Mouse (Mus musculus) ovary, adult 10 weeks (tissue): Measurements from ENCODE around the gene Dlk2. TPM values are rescaled to one million over a fixed set of nuclear protein-coding genes. Genes with fewer than 3 reads are reported as not detected.

ENCODE experiments used
- polyA plus RNA-seq: library from polyadenylated mRNA; stranded (reverse); fragments of 350-450 nt; fragmentation: Illumina TruSeq; extraction: RNeasy Lipid Tissue Mini Kit (QIAGEN cat#74804); gene quantifications from one replicate; pipeline ENCODE4 v1.2.3, GENCODE M21; 2014

Dlk2 gene
- polyA plus RNA-seq: not detected

GRCm38 (mm10) chr17:46297364-46298219 is at the start of gene Dlk2:
Gene Dlk2 (plus strand): TSS chr17:46297421.

GRCm38 (mm10) chr17:46247512-46248188 is 49.6 kb upstream of the Dlk2 start, which contains the start of the genes Polr1c and Yipf3:
Gene Polr1c (minus strand): TSS chr17:46248054.
Gene Yipf3 (plus strand): TSS chr17:46248080.

GRCm38 (mm10) chr17:46253452-46254084 is 43.7 kb upstream of the Dlk2 start, which contains the start of gene Lrrc73:
Gene Lrrc73 (plus strand): TSS chr17:46253531.

GRCm38 (mm10) chr17:46282483-46283123 is 14.6 kb upstream of the Dlk2 start, which contains the start of gene Tjap1:
Gene Tjap1 (minus strand): TSS chr17:46283026.

GRCm38 (mm10) chr17:46327906-46328534 is 30.8 kb downstream of the Dlk2 start, which contains the start of gene Abcc10:
Gene Abcc10 (minus strand): TSS chr17:46328352.

Other genes starting within 250 kb of the Dlk2 start
- gene Mrps18a, start 186.4 kb upstream of the Dlk2 start, polyA plus RNA-seq: 15.5 TPM
- 1.3 TPM for gene Rsph9, start 153.2 kb upstream of the Dlk2 start, polyA plus RNA-seq
- gene Mad2l1bp, start 143.9 kb upstream of the Dlk2 start, polyA plus RNA-seq: 0.74 TPM
- gene Gtpbp2, start 136.4 kb upstream of the Dlk2 start, polyA plus RNA-seq: 2.4 TPM
- 16.1 TPM for gene Polh, start 94.8 kb upstream of the Dlk2 start, polyA plus RNA-seq
- gene Xpo5, start 94.6 kb upstream of the Dlk2 start, polyA plus RNA-seq: 26.9 TPM
- gene Polr1c, start 49.4 kb upstream of the Dlk2 start, polyA plus RNA-seq: 6.1 TPM
- 1.3 TPM for gene Yipf3, start 49.3 kb upstream of the Dlk2 start, polyA plus RNA-seq
- gene Lrrc73, start 43.9 kb upstream of the Dlk2 start, polyA plus RNA-seq: not detected
- gene Tjap1, start 14.4 kb upstream of the Dlk2 start, polyA plus RNA-seq: 0.40 TPM
- not detected for gene Abcc10, start 30.9 kb downstream of the Dlk2 start, polyA plus RNA-seq
- 69.4 TPM for gene Zfp318, start 86.3 kb downstream of the Dlk2 start, polyA plus RNA-seq
- gene Crip3, start 131.5 kb downstream of the Dlk2 start, polyA plus RNA-seq: not detected
- not detected for gene Slc22a7, start 141.0 kb downstream of the Dlk2 start, polyA plus RNA-seq
- gene Ttbk1, start 190.3 kb downstream of the Dlk2 start, polyA plus RNA-seq: 0.11 TPM
- gene Dnph1, start 199.3 kb downstream of the Dlk2 start, polyA plus RNA-seq: 7.6 TPM
- 2.8 TPM for gene Cul9, start 249.0 kb downstream of the Dlk2 start, polyA plus RNA-seq